Mouse (Mus musculus) right cerebral cortex, adult 18-20 months (tissue): ENCODE measurements around the gene Ddx28.
"Not testable (repeated sequence)": the region's sequence is repeated elsewhere in the genome, so short reads cannot be mapped to it uniquely, and the experiment has no call there.

ENCODE experiments used
- DNase-seq: peaks from one replicate; pipeline ENCODE4 v3.0.0; 2022; ENCODE audit warnings: mixed read lengths

The Ddx28 gene

DNA sequence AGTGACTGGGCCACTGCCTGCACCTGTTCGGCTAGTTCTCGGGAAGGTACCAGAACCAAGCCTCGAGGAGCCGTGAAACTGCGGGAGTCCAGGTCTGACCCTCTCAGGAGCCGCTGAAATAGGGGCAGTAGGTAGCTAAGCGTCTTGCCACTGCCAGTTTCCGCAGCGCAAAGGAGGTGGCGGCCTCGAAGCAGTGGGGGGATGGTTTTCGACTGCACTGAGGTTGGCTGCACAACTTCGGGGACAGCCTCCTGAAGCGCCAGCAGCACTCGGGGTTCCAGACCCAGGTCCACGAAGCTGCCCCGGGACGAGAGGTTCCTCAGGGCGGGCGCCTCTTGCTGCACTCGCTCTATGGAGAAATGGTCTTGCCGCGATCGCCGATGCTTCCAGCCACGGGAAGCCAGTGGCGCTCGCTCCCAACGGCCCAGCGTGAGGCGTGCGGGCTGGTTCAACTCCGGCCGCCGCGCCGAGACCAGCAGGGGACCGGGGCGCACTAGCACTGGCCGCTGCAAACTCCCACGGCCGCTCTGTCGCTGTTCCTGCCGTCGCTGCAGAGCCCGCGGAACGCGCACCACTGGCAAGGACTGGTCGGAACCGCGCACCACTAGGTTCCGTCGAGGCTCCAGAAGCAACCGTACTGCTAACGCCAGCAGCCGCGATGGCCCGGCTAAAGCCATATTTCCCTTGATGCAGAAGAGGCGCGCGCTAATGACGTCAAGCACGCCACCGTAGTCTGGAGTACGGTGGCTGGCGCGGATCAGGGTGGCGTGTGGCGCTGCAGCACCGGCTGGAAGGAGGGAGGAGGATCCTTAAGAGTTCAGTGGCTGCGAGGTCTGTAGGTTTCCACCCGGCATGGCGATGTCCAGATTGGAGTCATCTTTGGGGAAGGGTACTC is 687 bp downstream of the Ddx28 start:
- peak; percentile 95 for DNase-seq

DNA sequence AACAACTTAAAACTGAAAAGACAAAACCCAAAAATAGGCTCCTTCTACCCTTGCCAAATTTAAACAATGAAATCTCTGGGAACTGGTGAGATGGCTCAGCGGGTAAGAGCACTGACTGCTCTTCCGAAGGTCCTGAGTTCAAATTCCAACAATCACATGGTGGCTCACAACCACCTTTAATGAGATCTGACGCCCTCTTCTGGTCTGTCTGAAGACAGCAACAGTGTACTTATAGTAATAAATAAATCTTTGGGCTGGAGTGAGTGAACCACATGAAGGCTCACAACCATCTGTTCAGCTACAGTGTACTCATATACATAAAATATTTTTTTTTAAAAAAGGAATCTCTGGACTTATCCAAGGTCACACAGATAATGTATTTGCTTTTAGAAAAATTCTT is 3.8 kb downstream of the Ddx28 start:
- DNase-seq, result not testable (repeated sequence)

DNA sequence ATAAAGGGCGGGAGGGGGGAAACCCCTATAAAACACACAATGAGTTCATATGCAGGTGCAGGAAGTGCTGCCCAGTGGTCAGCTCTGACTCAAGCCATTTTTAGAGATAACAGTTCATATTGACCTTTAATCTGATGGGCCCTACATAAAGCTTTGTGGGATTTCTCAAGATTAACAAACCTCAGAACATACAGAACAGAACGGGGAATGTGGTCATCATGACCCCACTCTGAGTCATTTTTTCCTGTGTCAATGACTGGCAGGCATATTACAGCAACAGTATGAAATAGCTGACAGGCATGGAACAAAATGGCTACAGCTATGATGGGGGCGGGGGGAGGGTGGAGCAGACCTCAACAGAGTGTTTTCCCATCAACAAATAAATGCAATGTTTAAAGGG is 4.5 kb downstream of the Ddx28 start:
- no peak for DNase-seq

DNA sequence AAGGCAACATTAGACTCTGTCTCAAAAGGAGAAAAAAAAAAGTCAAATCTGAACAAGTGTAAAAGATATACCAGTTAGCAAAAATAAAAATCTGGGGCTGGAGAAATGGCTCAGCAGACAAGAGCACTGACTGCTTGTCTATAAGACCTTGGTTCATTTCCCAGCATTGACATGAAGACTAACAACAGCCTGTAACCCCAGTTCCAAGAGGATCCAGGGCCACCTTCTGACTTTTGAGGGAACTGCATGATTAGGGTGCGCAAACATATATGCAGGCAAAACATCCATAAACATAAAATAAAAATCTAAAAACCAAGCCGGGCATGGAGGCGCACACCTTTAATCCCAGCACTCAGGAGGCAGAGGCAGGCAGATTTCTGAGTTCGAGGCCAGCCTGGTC is 5.3 kb downstream of the Ddx28 start:
- DNase-seq, result no peak

DNA sequence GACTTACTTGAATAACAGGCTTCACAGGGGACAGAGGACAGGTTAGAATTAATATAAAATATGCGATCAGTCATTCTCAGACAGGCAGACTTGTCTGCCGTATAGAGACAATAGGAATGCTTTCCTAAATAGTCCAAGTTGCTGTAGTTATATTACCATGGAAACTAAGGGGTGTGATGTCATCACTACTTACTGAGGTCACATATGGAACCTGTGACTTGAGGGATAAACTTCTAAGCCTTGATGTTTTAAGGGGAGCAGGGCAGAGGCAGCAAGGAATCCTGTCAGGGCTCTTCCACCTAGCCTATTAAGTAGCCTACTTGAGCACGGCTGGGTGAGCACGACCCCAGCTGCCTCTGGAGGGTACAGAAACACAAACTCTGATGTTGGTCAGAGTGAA is 5.8 kb downstream of the Ddx28 start, which contains the start of gene Dpep2nb:
Dpep2nb (minus strand) TSS at position 101 of the 400 bp plus-strand sequence.
- no peak for DNase-seq

DNA sequence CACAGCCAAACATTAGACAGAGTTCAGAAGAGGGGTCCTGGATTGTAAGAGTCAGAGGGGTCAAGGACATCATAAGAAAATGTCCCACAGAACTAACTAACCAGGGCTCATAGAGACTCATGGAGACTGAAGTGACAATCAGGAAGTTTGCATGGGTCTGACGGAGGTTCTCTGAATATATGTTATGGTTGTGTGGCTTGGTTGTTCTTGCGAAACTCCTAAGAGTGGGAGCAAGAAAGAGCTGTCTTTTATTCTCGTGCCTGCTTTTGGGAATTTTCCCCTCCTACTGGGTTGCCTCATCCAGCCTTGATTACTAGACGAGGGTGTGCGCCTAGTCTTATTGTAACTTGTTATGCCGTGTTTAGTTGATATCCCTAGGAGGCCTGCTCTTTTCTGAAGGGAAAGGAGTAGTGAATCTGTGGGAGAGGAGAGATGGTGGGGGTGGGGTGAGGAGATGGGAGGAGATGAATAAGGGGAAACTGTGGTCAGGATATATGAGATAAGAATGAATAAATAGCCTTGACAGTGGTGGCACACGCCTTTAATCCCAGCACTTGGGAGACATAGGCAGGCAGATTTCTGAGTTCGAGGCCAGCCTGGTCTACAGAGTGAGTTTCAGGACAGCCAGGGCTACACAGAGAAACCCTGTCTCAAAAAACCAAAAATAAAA is 7.0 kb downstream of the Ddx28 start:
- DNase-seq, result no peak

DNA sequence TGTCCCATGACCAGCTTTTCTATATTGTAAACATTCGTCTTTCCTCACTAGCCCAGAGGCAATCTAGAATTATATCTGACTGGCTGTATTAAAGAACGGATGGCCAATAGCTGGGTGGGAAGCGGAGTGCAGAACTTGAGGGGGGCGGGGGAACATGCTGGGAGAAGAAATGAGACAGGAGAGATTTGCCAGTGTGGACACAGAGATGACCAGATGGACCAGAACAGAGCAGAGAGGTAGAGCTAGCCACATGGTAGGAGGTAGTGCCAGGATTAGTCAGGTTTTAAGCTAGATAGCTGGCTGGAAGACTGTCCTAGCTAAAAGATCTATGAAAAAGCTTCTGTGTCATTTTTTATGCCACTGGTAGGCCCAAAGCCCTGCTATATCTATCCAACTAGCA is 9.8 kb downstream of the Ddx28 start:
- no peak for DNase-seq

DNA sequence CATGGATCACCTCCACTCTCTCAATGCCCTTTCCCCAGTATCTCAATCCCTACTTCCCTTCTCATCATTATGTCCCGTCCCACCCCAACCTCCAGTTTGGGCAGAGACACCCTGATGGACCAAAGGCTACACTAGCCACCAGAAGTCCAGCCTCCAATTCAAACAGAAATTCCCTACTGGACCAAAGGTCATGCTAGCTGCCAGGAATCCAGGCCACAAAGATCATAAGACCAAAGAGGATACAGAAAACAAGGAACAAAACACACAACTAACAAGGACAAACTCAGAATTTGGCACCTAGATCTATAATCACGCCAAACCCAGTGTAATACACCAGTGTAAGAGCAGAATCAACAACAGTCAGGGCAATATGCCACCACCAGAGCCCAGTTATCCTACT is 12.7 kb downstream of the Ddx28 start:
- no peak for DNase-seq

DNA sequence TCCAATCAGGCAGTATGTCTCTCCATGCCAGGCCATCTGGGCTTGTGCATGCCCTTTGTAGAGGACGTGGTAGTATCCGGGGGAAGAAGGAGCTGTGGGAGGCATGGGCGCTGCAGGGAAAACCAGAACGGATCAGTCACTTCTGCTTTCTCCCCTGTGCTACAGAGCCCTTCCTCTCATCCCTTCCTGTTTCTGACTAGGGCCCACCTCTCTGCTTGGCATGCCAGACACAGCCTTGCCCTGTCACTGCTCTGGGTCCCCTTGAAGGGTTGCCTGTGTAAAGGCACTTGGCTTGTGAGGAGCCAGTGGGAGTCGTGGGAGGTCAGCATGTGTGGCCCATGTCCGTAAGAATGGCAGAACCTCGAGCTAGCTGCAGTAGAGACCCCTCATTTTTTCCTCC is 15.3 kb downstream of the Ddx28 start:
- no peak for DNase-seq

DNA sequence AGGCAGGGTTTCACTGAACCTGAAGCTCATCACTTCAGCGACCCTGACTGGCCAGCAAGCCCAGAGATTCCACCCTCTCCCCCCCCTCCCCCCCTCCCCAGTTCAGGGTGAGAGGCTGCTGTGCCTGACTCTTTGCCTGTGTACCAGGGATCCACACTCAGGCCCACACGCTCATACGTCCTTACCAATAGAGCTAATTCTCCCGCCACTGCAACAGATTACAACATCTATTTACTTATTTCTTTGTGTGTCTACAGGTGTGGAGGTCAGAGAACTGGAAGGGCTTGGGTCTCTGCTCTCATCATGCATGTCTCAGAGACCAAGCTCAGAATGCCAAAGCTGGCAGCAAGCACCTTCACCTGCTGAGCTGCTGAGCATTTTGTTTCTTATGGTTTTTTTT is 18.5 kb downstream of the Ddx28 start:
- DNase-seq, result no peak

DNA sequence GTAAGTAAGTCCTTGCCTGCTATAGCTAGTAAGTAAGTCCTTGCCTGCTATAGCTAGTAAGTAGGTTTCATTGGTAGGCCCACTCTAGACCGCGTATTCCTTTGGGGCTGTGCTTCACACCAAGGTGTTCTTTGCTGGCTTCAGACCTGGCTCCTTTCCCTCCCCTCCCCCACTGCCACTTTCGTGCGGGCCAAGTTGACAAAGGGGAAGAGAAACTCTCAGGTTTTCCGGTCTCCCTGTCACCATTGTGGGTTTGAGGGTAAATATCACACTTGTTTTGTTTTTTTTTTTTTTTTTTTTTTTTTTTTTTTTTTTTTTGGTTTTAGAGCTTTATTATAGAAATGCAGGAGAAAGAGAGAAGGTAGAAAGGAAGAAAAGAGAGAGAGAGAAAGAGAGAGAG is 19.2 kb downstream of the Ddx28 start:
- no peak for DNase-seq

DNA sequence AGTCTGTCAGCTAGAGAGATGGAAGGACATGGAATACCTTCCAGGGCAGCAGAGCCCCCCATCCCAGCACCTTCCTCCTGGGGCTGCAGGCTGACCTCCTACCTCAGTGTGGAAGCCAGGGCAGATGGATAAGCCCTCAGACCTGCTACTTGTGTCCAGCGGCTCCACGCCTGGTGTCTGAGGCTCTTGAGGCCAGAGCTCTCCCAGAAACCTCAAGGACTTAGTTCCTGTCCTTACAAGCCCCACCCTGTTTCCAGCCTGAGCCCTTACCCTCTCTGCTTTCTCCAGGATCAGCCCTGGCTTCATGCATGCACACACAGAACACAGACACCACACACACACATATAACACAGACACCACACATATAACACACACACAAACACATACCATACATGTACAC is 20.1 kb downstream of the Ddx28 start:
- DNase-seq, result no peak

DNA sequence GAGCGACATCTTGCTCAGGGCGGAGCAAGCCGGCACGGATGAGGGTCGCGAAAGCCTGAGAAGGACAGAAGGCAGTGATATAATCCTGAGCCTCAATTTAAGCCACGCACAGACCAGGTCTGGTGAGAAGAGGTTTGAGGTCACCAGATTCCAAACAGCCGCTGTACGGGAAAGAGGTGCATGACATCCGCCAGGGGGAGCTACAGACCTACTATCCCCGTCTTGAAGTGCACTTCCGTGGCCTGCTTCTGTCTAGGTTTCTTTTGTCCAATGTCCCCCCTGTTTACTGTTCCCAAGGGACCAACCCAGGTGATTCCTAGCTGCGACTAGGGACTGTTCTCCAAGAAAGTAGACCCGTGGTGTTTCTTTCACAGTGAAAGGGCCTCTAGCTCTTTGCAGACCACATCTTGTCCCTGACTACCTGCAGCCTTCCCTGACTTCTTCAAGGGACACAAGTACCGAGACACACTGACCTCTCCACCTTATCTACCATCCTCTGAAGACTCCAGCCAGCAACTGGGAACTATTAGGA is 20.8 kb downstream of the Ddx28 start, which contains the start of gene Dus2:
Dus2 (plus strand) TSS at position 482 of the 532 bp plus-strand sequence.
- DNase-seq, result peak; percentile 65

DNA sequence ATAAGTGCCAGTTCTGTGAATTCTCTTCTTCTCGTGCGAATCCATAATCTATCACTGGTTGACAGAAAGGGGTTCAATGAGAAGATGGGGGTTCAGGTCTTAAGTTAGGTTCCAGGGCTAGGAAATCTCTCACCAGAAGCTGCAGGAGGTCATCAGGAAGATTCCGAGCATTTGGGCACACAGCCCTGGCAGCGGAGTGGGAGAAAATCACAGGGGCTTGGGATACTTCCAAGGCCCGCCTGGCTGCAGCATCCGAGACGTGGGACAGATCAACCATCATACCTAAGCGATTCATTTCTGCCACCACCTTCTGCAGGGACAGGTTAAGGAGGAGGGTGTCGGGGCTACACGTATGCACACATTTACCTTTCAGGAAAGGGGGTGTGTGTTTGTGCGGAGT is 23.1 kb downstream of the Ddx28 start:
- no peak for DNase-seq

DNA sequence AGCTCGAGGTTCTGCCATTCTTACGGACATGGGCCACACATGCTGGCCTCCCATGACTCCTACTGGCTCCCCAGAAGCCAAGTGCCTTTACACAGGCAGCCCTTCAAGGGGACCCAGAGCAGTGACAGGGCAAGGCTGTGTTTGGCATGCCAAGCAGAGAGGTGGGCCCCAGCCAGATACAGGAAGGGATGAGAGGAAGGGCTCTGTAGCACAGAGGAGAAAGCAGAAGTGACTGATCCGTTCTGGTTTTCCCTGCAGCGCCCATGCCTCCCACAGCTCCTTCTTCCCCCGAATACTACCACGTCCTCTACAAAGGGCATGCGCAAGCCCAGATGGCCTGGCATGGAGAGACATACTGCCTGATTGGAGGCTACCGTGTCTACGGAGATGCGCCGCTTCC is 28.3 kb downstream of the Ddx28 start:
- DNase-seq, result not testable (repeated sequence)

DNA sequence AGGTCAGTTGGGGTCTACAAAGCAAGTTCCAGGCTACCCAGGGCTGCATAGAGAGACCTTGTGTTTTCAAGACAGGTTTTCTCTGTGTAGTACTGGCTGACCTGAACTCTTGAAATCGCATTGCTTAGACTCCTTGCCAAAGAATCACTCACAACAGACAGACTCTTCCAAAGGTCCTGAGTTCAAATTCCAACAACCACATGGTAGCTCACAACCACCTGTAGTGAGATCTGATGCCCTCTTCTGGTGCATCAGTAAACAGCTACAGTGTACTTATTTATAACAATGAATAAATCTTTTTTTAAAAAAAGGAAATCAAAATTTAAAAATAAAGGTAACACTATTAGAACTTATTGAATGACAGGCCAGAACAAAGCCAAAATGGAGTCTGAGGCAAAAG is 30.5 kb downstream of the Ddx28 start:
- DNase-seq, result no peak

DNA sequence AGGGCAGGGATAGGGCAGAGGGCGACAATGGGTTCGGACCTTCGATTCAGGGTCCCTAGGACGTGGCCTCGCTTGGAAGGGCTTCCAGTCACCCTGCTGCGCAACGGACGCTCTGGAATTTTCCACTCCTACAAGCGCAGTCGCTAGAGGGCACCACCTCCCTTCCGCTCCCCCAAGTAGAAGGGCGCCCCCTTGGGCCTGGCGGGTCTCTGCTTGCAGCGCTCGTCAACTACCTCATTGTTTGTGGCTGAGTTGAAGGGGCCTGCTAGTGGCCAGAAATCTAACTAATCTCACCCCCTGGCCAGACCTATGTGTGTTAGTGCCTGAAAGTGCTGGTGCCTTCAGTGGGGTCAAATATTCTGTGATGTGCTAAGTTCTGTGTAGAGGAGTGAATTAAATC is 32.4 kb downstream of the Ddx28 start, which contains the start of gene Dpep3:
Dpep3 (minus strand) TSS at position 105 of the 400 bp plus-strand sequence.
- DNase-seq, result no peak

DNA sequence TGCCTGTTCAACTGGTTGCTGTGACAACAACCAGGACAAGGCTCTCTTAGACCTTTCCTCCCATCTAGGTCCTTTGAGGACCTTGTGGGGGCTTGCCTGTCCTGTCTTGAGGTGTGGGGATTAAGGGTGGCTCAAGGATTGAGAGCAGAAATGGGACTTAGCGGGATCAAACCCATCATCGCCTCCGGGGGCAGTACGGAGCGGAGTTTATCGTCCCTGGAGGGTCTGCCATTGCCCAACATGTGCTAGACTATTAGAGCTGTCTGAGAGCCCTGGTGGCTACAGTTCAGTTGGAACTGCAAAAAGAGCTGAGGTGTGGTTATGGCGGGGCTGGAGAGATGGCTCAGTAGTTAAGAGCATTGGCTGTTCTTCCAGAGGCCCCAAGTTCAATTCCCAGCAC is 36.3 kb downstream of the Ddx28 start:
- DNase-seq, result no peak

DNA sequence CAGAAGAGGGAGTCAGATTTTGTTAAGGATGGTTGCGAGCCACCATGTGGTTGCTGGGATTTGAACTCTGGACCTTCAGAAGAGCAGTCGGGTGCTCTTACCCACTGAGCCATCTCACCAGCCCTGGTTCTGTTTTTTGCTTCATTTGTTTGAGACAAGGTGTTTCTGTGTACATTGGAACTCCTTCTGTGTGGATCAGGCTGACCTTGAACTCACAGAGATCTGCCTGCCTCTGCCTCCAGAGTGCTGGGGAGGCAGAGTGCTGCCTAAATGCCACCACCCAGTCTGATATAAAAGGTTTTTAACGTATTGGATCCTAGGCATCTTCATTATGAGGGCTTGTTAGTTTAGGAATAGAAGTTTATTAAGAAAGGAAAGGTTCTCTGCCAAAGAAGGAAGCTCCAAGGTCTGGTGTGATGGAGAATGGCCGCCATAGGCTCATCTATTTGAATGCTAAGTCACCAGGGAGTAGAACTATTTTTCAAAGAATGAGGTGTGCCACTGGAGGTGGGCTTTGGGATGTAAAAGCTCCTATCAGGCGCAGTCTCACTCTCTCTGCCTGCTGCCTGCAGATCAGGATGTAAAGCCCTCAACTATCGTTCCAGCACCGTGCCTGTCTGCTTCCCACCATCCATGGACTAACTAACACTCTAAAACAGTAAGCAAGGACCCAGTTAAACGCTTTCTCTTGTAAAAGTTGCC is 40.5 kb downstream of the Ddx28 start:
- DNase-seq, result no peak

DNA sequence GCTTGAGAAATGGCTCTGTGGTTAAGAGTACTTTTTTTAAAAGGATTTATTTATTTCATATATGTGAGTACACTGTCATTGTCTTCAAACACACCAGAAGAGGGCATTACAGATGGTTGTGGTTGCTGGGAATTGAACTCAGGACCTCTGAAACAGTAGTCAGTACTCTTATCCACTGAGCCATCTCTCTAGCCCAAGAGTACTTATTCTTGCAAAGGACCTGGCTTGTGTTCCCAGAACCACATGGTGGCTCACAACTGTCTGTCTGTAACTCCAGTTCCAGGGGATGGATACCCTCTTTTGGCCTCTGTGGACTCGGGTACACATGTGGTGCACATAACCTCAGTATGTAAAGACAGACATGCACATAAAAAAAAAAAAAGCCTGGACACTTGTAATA is 42.3 kb downstream of the Ddx28 start:
- DNase-seq, result no peak

DNA sequence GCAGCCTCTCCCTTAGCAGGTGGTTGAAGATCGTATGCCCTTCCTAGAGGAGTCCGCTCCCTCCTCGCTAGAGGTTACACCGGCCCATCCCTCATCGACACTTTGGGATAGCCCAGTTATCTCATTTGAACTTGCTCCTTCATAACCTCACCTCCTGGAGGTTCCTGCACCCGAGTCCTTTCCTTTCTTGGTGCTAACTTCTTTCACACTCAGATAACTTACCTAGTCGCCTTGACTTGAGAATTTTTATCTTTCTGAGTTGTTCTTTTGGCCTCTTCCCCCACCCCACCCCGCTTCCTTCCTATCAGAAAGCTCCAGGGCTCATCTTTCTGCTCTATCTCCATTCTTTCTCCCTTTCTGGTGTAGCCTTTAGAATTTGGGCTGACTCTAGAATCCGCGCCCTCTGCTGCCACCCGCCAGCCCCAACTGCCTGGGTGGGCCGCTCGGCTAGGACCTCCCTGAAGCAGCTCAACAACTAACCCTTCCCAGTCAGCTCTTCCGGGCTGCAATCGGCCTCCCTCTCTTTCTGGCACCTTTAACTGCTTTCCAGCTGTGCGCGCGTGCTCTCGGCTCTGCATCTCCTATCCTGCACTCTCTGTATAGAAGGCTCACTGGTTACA is 44.9 kb downstream of the Ddx28 start:
- DNase-seq, result no peak

DNA sequence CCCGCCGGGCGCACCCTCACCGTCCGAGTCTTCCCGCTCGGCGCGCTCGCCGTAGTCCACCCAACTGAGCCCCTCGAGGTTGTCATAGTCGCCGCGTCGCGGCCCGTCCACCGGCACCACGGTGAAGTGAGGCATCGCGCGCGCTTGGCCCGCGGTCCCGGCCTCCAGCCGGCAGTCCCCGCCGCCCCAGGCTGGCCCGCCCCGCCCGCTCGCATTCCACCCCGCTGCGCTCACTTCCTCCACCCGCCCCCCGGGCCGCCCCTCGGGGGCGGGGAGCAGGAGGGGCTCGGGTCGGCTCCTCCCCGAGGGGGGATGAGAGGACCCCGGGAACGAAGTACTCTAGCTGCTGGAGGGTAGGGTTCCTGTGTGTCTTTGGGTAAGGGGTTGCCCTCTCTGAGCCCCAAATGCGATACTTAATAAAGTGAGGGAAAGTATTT is 45.8 kb downstream of the Ddx28 start, which contains the start of gene Slc12a4:
Slc12a4 (minus strand) TSS at position 193 of the 437 bp plus-strand sequence.
- DNase-seq, result peak; percentile 28
